Mouse (Mus musculus) neural tube, embryonic 12.5 days (tissue): ENCODE measurements around the gene R3hdml. TPM values are rescaled to one million over a fixed set of nuclear protein-coding genes. Genes with fewer than 3 reads are reported as not detected.

ENCODE experiments used
- ATAC-seq: fragments of 200-750 bp; cut with Nextera tagmentation; 2 replicates; pipeline ENCODE4 v1.8.0; 2017; ENCODE audit warnings: low read depth, mild to moderate bottlenecking, moderate TSS enrichment, moderate library complexity; ENCODE audit not compliant: low FRiP score
- H3K27ac ChIP-seq: fragments of 300-500 bp; sonication (generic); 2 replicates; pipeline ENCODE4 v1.5.1; 2016
- H3K27me3 ChIP-seq: fragments of 300-500 bp; sonication (generic); replicated peaks from 2 replicates; pipeline ENCODE4 v1.6.1; 2016; ENCODE audit warnings: mild to moderate bottlenecking
- H3K36me3 ChIP-seq: fragments of 300-500 bp; sonication (generic); 2 replicates; pipeline ENCODE4 v1.6.1; 2016; ENCODE audit warnings: mild to moderate bottlenecking
- H3K4me1 ChIP-seq: fragments of 300-500 bp; sonication (generic); 2 replicates; pipeline ENCODE4 v1.6.1; 2016
- H3K4me2 ChIP-seq: fragments of 300-500 bp; sonication (generic); replicated peaks from 2 replicates; pipeline ENCODE4 v1.6.1; 2016; ENCODE audit warnings: mild to moderate bottlenecking
- H3K4me3 ChIP-seq: fragments of 300-500 bp; sonication (generic); 2 replicates; pipeline ENCODE4 v1.5.1; 2016
- H3K9ac ChIP-seq: fragments of 300-500 bp; sonication (generic); 2 replicates; pipeline ENCODE4 v1.6.1; 2016; ENCODE audit warnings: mild to moderate bottlenecking
- H3K9me3 ChIP-seq: fragments of 300-500 bp; sonication (generic); 2 replicates; pipeline ENCODE4 v1.6.1; 2016; ENCODE audit warnings: mild to moderate bottlenecking
- WGBS: fragments of 180-500 bp; shearing (Covaris S2); methylation state at CpG from one replicate; pipeline ENCODE4 v1.1.7; 2016; 5-methylcytosine and 5-hydroxymethylcytosine counted together
- polyA plus RNA-seq: library from polyadenylated mRNA; unstranded; fragments of >200 nt; fragmentation: Nextera tagmentation; extraction: Ambion mirVana; gene quantifications from 2 replicates; pipeline ENCODE4 v1.2.1, GENCODE M21; 2016

R3hdml gene
- polyA plus RNA-seq, 1 experiment from 2014 or later, result not detected

DNA sequence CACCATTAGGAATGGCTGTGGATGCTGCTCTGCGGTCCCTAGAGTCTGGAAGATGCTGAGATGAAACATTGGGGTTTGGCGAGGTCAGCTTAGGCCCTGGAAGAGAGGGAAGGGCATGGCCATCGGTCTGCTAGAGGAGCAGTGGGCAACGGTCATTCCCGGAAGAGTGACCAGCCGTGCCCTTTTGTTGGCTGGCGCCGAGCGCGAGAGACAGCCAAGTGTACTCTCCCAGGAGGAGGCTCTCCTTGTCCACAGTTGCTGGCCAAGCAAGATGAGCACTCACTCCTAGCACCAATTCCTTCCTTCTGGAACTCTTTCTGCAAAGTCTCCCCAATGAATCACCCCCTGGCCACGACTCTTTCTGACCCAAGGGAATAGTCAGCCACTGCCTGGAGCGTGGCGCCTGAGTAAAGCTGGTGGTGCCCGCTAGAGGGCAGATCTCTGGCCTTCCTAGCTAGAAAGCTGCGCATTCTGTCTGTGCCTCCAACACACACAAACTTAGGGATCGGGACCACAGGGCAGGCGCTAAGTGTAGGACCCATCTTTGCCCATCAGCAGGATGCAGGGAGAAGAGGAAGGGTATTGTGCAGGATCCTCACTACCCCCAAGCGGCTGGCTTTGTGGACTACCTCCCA is 11.8 kb upstream of the R3hdml start:
- Histone ChIP-seq H3K4me2 (no peak overlapping the region), H3K27me3 (0 out of 2 replicates have a peak, but pooled peaks cover 8% of the 10 kb centered on the region), H3K27ac (no peak overlapping the region), H3K9ac (no peak overlapping the region), H3K4me3 (no peak overlapping the region), H3K4me1 (peaks cover 8% of the 10 kb centered on the region), H3K9me3 (no peaks in the 10 kb centered on the region), H3K36me3 (no peaks in the 10 kb centered on the region)
- ATAC-seq, result no peak
- WGBS, result 56% methylated on average over 18 of the region's 18 CpGs

DNA sequence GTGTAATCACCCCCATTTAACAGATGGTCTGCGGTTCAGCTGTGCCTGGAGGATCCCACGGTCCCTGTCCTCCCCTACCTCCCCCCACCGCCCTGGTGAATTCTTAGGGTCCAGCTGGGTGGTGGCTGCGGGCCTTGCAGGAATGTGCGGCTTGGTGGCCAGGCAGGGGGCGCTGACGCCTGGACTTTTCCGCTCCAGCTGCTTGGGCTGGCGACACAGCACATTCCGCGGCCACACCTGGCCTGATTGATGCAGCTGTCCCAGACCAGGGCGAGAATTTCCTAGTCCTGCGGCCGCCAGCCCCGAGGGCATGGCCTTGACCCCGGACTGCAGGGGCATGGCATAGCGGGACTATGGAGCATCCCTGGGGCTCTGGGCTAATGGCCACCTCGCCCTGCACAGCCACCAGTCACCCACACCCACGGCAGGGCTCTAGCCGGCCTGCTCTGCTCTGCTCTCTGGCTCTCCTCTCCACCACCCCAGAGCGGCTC is 10.5 kb upstream of the R3hdml start:
- Histone ChIP-seq H3K4me3 (peak overlapping the region; percentile 25), H3K9ac (0 out of 2 replicates have a peak overlapping the region, but pooled peaks have one; percentile 33), H3K4me1 (peaks cover 8% of the 10 kb centered on the region), H3K27me3 (0 out of 2 replicates have a peak, but pooled peaks cover 8% of the 10 kb centered on the region), H3K9me3 (no peaks in the 10 kb centered on the region), H3K36me3 (no peaks in the 10 kb centered on the region), H3K27ac (no peak overlapping the region), H3K4me2 (peak overlapping the region; percentile 60)
- ATAC-seq, result peak; percentile 66; the same call in 1 of the 2 replicates
- WGBS, result 2% methylated on average over 21 of the region's 21 CpGs

DNA sequence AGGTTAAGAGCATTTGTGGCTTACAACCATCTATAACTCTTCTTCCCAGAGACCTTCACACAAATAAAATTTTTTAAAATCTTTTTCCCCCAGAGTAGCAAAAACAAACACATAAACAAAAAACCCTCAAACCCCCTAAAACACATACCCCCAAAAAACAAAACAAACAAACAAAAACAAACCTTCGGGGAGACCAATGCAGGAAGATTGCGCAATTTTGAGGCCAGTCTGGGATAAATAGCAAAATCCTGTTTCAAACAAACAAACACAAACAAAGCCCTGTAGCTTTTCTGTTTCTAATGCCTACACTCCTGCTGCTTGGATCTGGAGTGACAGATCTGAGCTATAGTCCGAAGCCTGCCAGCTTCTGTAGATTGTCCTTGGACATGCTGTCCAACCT is 4.8 kb upstream of the R3hdml start:
- no peaks in the 10 kb centered on the region for H3K36me3 ChIP-seq
- no peaks in the 10 kb centered on the region for H3K27me3 ChIP-seq
- H3K4me2 ChIP-seq, result no peak overlapping the region
- no peaks in the 10 kb centered on the region for H3K9me3 ChIP-seq
- no peak overlapping the region for H3K27ac ChIP-seq
- 90% methylated on average over 3 of the region's 3 CpGs for WGBS
- H3K9ac ChIP-seq, result no peak overlapping the region
- H3K4me1 ChIP-seq, result no peaks in the 10 kb centered on the region
- no peak overlapping the region for H3K4me3 ChIP-seq
- no peak for ATAC-seq

DNA sequence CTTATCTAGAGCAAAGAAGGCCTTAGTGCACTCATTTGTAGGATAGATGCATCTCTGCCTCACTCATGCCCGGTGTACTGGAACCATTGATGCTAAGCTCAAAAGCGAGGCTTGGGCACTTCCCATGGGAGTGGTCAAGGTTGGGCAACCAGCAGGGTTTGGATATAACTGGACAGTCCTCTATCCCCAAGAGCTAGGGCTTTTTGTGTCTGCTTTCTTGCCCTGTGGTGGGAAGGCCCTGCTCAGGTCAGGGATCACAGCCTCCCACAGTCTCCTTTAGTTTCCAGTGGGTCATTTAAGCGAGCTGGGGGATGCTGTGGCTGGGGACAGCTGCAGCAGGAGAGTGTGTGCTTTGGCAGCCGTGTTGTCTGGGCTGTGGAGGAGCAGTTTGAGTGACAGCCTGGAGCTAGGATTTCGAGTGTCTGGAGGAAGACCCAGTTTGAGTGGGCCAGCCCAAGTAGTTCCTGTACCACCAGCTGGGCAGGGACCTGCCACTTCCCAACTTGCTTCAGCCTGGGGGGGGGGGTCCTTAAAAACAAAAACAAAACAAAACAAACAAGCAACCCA is 2.3 kb upstream of the R3hdml start:
- Histone ChIP-seq H3K9me3 (no peaks in the 10 kb centered on the region), H3K36me3 (no peaks in the 10 kb centered on the region), H3K27ac (no peak overlapping the region), H3K27me3 (no peaks in the 10 kb centered on the region), H3K9ac (no peak overlapping the region), H3K4me2 (no peak overlapping the region), H3K4me1 (0 out of 2 replicates have a peak, but pooled peaks cover 4% of the 10 kb centered on the region), H3K4me3 (no peak overlapping the region)
- 63% methylated on average over 5 of the region's 5 CpGs for WGBS
- no peak for ATAC-seq

DNA sequence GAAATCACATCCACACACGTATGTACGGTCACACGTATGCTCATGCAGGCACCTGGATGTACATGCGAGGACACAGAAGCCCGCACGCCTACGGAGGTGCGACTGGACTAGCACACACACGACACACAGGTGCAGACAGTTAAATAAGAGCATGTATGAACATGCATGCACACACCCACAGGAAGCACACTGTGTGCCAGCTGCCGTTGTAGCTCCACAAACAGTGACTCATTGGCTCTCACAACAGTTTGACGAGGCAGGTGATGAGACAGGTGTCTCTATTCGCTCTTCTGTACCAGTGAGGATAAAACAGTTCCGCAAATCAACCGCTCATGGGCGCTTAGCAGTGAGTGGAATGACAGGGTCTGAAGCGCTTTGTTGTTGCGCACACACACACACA is 1.5 kb upstream of the R3hdml start:
- no peak for ATAC-seq
- H3K4me1 ChIP-seq, result 0 out of 2 replicates have a peak, but pooled peaks cover 4% of the 10 kb centered on the region
- no peak overlapping the region for H3K4me3 ChIP-seq
- H3K4me2 ChIP-seq, result no peak overlapping the region
- no peak overlapping the region for H3K27ac ChIP-seq
- H3K9me3 ChIP-seq, result no peaks in the 10 kb centered on the region
- WGBS, result 93% methylated on average over 17 of the region's 17 CpGs
- H3K36me3 ChIP-seq, result no peaks in the 10 kb centered on the region
- H3K9ac ChIP-seq, result no peak overlapping the region
- H3K27me3 ChIP-seq, result no peaks in the 10 kb centered on the region

DNA sequence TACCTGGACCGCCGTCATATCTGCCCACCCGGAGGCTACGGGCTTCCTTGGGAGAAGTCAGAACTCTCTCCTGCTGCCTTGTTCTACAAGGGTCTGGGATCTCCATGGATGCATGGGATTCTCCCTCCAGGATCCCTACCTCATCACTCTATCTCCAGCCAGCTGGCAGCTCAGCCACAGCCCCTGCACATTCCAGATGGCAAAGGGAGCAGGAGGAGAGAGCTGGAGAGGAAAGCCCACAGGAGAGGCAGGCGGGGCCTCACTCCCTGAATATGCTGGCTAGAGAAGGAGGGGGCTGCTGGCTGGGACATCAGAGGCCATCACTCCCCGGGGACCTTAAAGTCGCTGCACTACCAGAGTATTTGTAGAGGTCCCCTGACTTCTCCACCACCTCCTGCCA is 767 bp upstream of the R3hdml start:
- Histone ChIP-seq H3K9me3 (no peaks in the 10 kb centered on the region), H3K4me1 (0 out of 2 replicates have a peak, but pooled peaks cover 4% of the 10 kb centered on the region), H3K36me3 (no peaks in the 10 kb centered on the region), H3K4me3 (no peak overlapping the region), H3K27ac (no peak overlapping the region), H3K9ac (no peak overlapping the region), H3K4me2 (no peak overlapping the region), H3K27me3 (no peaks in the 10 kb centered on the region)
- 65% methylated on average over 7 of the region's 7 CpGs for WGBS
- no peak for ATAC-seq

DNA sequence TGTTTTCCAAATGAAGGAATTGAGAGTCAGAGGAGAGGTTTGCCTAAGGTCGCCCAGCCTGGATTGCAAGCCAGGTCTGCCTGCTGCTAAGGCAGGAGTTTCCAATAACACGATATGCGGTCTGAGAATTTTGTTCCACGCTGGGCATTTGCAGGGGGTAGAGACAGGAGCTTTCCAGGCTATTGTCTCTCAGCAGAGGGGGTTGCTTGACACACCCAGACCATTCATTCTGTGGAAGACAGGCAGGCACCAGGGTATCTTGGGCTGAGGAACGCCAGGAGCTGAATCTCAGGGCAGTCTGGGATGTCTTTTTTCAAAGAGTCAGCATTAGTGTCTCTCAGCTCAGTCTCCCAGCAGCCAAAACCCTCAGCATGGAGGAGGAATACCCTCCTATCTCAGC is 913 bp downstream of the R3hdml start:
- Histone ChIP-seq H3K9ac (no peak overlapping the region), H3K27ac (no peak overlapping the region), H3K4me2 (no peak overlapping the region), H3K4me1 (0 out of 2 replicates have a peak, but pooled peaks cover 4% of the 10 kb centered on the region), H3K27me3 (no peaks in the 10 kb centered on the region), H3K36me3 (no peaks in the 10 kb centered on the region), H3K9me3 (no peaks in the 10 kb centered on the region), H3K4me3 (no peak overlapping the region)
- no peak for ATAC-seq
- WGBS, result 21% methylated on average over 5 of the region's 5 CpGs

DNA sequence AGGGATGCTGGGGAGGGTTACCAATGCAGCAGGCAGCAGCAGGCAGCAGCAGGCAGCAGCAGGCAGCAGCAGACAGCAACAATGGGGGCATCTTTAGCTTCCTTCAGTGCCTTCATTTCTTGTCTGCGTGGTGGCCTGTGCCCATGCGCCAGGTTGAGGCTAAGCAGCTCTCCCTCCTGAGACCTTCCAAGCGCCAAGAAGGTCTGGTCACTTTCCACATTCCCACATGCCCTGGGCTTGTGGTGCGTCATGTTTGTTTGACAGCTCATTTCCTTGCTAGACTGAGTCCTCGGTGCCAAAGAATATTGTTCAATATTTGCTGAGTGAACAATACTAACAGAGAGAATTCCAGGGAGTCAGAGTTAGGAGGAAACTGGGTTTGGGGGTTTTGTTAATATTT is 1.9 kb downstream of the R3hdml start:
- no peak for ATAC-seq
- WGBS, result 70% methylated on average over 5 of the region's 5 CpGs
- H3K27me3 ChIP-seq, result no peaks in the 10 kb centered on the region
- H3K9ac ChIP-seq, result no peak overlapping the region
- H3K4me2 ChIP-seq, result no peak overlapping the region
- H3K36me3 ChIP-seq, result no peaks in the 10 kb centered on the region
- 0 out of 2 replicates have a peak, but pooled peaks cover 4% of the 10 kb centered on the region for H3K4me1 ChIP-seq
- no peak overlapping the region for H3K27ac ChIP-seq
- no peaks in the 10 kb centered on the region for H3K9me3 ChIP-seq
- H3K4me3 ChIP-seq, result no peak overlapping the region

DNA sequence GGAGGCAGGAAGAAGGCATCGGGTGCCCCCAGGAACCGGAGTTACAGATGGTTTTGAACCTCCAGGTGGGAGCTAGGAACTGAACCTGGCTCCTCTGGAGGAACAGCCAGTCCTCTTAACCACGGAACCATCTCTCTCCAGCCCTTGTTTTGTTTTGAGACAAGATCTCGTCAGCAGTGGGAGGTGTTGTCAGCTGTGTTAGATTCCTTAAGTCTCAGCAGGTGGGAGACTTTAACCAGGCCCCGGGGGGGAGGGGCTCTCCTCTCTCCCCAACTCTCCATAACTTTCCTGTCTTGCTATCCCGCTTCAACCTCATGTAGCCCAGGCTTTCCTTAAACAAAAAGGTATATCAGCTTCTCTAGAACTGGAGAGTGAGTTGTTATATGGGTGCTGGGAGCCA is 2.3 kb downstream of the R3hdml start:
- Histone ChIP-seq H3K27ac (no peak overlapping the region), H3K9ac (no peak overlapping the region), H3K4me1 (0 out of 2 replicates have a peak, but pooled peaks cover 4% of the 10 kb centered on the region), H3K27me3 (no peaks in the 10 kb centered on the region), H3K4me2 (no peak overlapping the region), H3K9me3 (no peaks in the 10 kb centered on the region), H3K36me3 (no peaks in the 10 kb centered on the region), H3K4me3 (no peak overlapping the region)
- 46% methylated on average over 6 of the region's 6 CpGs for WGBS
- no peak for ATAC-seq

DNA sequence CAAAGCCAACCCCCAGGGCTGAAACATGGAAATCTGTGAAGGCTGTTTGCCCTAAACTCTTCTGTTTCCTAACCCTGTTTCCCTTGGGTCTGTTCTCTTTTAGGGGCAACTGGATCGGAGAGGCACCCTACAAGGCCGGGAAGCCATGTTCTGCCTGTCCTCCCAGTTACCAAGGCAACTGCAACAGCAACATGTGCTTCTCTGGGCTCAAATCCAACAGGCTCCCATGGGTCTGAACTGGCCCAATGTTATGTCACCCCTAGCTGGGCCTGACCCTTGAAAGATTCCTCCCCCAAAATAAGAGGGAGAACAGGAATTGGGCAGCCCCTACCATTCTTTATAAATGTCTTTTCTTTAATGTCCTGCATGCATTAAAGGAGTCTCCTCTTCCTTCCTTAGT is 10.1 kb downstream of the R3hdml start:
- Histone ChIP-seq H3K36me3 (no peaks in the 10 kb centered on the region), H3K27ac (no peak overlapping the region), H3K27me3 (no peaks in the 10 kb centered on the region), H3K9ac (no peak overlapping the region), H3K4me3 (no peak overlapping the region), H3K4me1 (no peaks in the 10 kb centered on the region), H3K9me3 (no peaks in the 10 kb centered on the region), H3K4me2 (no peak overlapping the region)
- no peak for ATAC-seq
- 69% methylated on average over 2 of the region's 2 CpGs for WGBS

DNA sequence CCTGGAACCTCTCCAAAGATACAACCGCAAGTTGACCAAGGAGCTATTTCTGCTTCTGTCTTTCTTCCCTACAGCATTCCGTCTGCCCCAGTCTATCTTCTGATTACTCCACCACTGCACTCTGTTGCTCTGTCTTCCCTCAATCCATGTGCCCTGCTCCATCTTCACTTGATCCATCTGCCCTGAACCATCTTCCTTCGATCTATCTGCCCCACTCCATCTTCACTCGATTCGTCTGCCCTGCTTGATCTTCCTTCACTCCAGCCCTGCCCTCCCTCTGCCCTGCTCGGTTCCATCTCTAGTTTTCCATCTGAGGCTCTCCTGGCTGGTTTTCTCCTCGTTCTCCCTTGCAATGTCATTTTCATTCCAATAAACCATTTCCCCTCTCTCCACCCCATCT is 11.1 kb downstream of the R3hdml start:
- Histone ChIP-seq H3K27ac (no peak overlapping the region), H3K36me3 (no peaks in the 10 kb centered on the region), H3K4me1 (no peaks in the 10 kb centered on the region), H3K4me3 (no peak overlapping the region), H3K4me2 (no peak overlapping the region), H3K27me3 (no peaks in the 10 kb centered on the region), H3K9ac (no peak overlapping the region), H3K9me3 (no peaks in the 10 kb centered on the region)
- ATAC-seq, result no peak
- 56% methylated on average over 7 of the region's 7 CpGs for WGBS

DNA sequence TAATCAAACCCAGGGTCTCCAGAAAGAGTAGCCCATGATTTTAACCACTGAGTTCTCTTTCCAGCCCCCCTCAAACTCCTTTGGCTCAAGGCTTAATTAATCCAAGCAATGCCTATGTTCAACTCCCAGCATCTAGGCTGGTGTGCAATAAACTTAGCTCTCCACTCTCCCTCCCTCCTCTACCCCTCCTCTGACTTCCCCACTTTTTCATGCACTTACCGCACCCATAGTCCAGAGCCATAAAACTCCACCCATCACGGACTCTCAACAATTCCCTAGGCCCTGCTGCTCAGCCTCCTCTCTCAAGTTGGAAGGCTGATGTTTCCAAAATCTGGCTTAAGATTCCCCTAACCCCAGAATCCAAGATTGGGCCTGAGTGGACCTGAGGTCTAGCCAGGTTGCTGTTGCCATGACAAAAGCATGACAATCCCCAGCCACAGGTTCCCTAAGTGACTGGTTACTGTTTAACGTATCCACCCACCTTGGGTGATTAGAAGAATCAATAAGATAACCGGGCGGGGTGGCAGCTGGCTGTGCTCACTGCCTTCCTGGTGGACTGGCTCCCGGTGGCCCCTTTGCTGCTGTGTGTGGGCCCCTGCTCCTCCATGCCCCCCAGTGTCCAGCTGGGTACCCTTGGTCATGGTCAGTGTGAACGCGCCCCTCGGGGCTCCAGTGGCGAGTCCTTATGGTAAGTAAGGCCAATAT is 14.3 kb downstream of the R3hdml start, which contains the start of gene Hnf4a:
Gene Hnf4a (plus strand): TSS at position 509 of the 705 bp plus-strand sequence.
- H3K4me1 ChIP-seq, result no peaks in the 10 kb centered on the region
- ATAC-seq, result no peak
- no peak within 1 kb of the TSS for H3K4me2 ChIP-seq
- no peaks in the 10 kb centered on the region for H3K27me3 ChIP-seq
- H3K27ac ChIP-seq, result no peak within 1 kb of the TSS
- H3K4me3 ChIP-seq, result no peak within 1 kb of the TSS
- no peak within 1 kb of the TSS for H3K9ac ChIP-seq
- 73% methylated on average over 10 of the region's 10 CpGs for WGBS
- H3K36me3 ChIP-seq, result no peaks in the 10 kb centered on the region
- no peaks in the 10 kb centered on the region for H3K9me3 ChIP-seq
